Mouse (Mus musculus) liver, embryonic 14.5 days (tissue): ENCODE results near the gene Asb9. TPM values are rescaled to one million over a fixed set of nuclear protein-coding genes. Genes with fewer than 3 reads are reported as not detected.
A peak's percentile ranks its signal among the peaks of the same experiment; 100 is the strongest.

Experiments used
- ATAC-seq: fragments of 200-750 bp; cut with Nextera tagmentation; 2 replicates; pipeline ENCODE4 v1.8.0; 2017; ENCODE audit warnings: moderate number of reproducible peaks, mild to moderate bottlenecking, moderate library complexity; ENCODE audit not compliant: insufficient read depth
- DNase-seq, 3 experiments: peaks; one replicate each; pipeline ENCODE4 v3.0.0-alpha.2; 2012 to 2013; ENCODE audit warnings: low read depth in 3 of 3, low spot score in 3 of 3
- H3K27ac ChIP-seq: fragments of 300-500 bp; sonication (generic); 2 replicates; pipeline ENCODE4 v1.5.1; 2014; ENCODE audit warnings: moderate library complexity, mild to moderate bottlenecking, control low read depth, inconsistent platforms
- H3K27me3 ChIP-seq: fragments of 300-500 bp; sonication (generic); 2 replicates; pipeline ENCODE4 v1.6.1; 2014; ENCODE audit warnings: mild to moderate bottlenecking, low read length, moderate library complexity; ENCODE audit not compliant: control insufficient read depth, insufficient read depth
- H3K36me3 ChIP-seq: fragments of 300-500 bp; sonication (generic); replicated peaks from 2 replicates; pipeline ENCODE4 v1.6.1; 2014; ENCODE audit warnings: low read depth; ENCODE audit not compliant: control insufficient read depth, insufficient read depth
- H3K4me1 ChIP-seq, 2 experiments: fragments of 200-500 bp in 1 of 2; fragments of 300-500 bp in 1 of 2; sonication (generic) in 1 of 2; replicated peaks; 2 replicates each; pipeline ENCODE4 v1.6.1; 2012 to 2014; ENCODE audit warnings: antibody characterized with exemption in 1 of 2, inconsistent platforms in 1 of 2, low read length in 1 of 2; ENCODE audit not compliant: control insufficient read depth in 2 of 2, insufficient read depth in 2 of 2
- H3K4me2 ChIP-seq: fragments of 300-500 bp; sonication (generic); 2 replicates; pipeline ENCODE4 v1.6.1; 2014; ENCODE audit warnings: low read depth, mild to moderate bottlenecking, control low read depth, moderate library complexity
- H3K4me3 ChIP-seq, 2 experiments: fragments of 200-500 bp in 1 of 2; fragments of 300-500 bp in 1 of 2; sonication (generic) in 1 of 2; 2 replicates each; pipeline ENCODE4 v1.5.1; 2012 to 2014; ENCODE audit warnings: low read depth in 2 of 2, low read length in 2 of 2, mild to moderate bottlenecking in 2 of 2, control low read depth in 1 of 2, inconsistent platforms in 1 of 2, moderate library complexity in 1 of 2; ENCODE audit not compliant: insufficient read depth in 1 of 2
- H3K9ac ChIP-seq: fragments of 300-500 bp; sonication (generic); replicated peaks from 2 replicates; pipeline ENCODE4 v1.6.1; 2014; ENCODE audit warnings: mild to moderate bottlenecking, control low read depth, moderate library complexity
- H3K9me3 ChIP-seq: fragments of 300-500 bp; sonication (generic); 2 replicates; pipeline ENCODE4 v1.6.1; 2016; ENCODE audit warnings: low read length, mixed read lengths; ENCODE audit not compliant: control insufficient read depth
- CTCF ChIP-seq: IDR thresholded peaks from 2 replicates; pipeline ENCODE4 v1.5.1; 2016; ENCODE audit warnings: antibody characterized with exemption, low read depth, control low read depth
- EP300 ChIP-seq: IDR thresholded peaks from 2 replicates; pipeline ENCODE4 v1.6.1; 2016; ENCODE audit warnings: antibody characterized with exemption, low read depth
- WGBS: fragments of 180-500 bp; shearing (Covaris S2); extraction: QIAGEN DNeasy Blood & Tissue Kit; methylation state at CpG from one replicate; pipeline ENCODE4 v1.1.7; 2014; ENCODE audit not compliant: insufficient replicate concordance; 5-methylcytosine and 5-hydroxymethylcytosine counted together
- polyA plus RNA-seq, 2 experiments: library from polyadenylated mRNA; depleted of rRNA in 1 of 2; stranded (reverse) in 1 of 2; unstranded in 1 of 2; fragments of >200 nt; fragmentation: Nextera tagmentation in 1 of 2; extraction: Ambion mirVana in 1 of 2; gene quantifications; 2 replicates each; pipeline versions ENCODE4 v1.2.1 to v1.2.3; 2012 to 2014

The Asb9 gene
- polyA plus RNA-seq, 2 experiments: not detected

- TF ChIP-seq CTCF: no peak
- TF ChIP-seq EP300: no peak
- H3K4me1 ChIP-seq: no peaks in the 10 kb centered on the region
- no peak overlapping the region for H3K27ac ChIP-seq
- no peaks in the 10 kb centered on the region for H3K9me3 ChIP-seq
- no peak overlapping the region for H3K4me3 ChIP-seq
- DNase-seq: no peak
- H3K9ac ChIP-seq: no peak overlapping the region
- no peaks in the 10 kb centered on the region for H3K27me3 ChIP-seq
- H3K36me3 ChIP-seq: no peaks in the 10 kb centered on the region
- no peak for ATAC-seq
- H3K4me2 ChIP-seq: no peak overlapping the region
Observed at GRCm38 (mm10) chrX:164522138-164522537, 16.0 kb downstream of the Asb9 start.

- Histone ChIP-seq H3K4me1 (no peaks in the 10 kb centered on the region), H3K36me3 (no peaks in the 10 kb centered on the region), H3K4me3 (no peak overlapping the region), H3K9me3 (no peaks in the 10 kb centered on the region), H3K27me3 (no peaks in the 10 kb centered on the region), H3K4me2 (no peak overlapping the region), H3K27ac (no peak overlapping the region), H3K9ac (no peak overlapping the region)
- no peak for TF ChIP-seq EP300
- no peak for TF ChIP-seq CTCF
- no peak for DNase-seq
- ATAC-seq: no peak
- WGBS: 0% methylated on average over 1 of the region's 1 CpGs
Observed at GRCm38 (mm10) chrX:164526566-164526965, 20.4 kb downstream of the Asb9 start.

GRCm38 (mm10) chrX:164541436-164542317, 35.5 kb downstream of the Asb9 start:
- H3K9ac ChIP-seq: no peak overlapping the region
- 47% methylated on average over 11 of the region's 11 CpGs for WGBS

GRCm38 (mm10) chrX:164570195-164570594, 64.1 kb downstream of the Asb9 start:
- TF ChIP-seq EP300: no peak
- TF ChIP-seq CTCF: no peak
- H3K27me3 ChIP-seq: no peaks in the 10 kb centered on the region
- no peaks in the 10 kb centered on the region for H3K4me1 ChIP-seq
- ATAC-seq: no peak
- H3K4me2 ChIP-seq: no peak overlapping the region
- DNase-seq: no peak
- H3K9me3 ChIP-seq: no peaks in the 10 kb centered on the region
- no peak overlapping the region for H3K4me3 ChIP-seq
- no peaks in the 10 kb centered on the region for H3K36me3 ChIP-seq
- no peak overlapping the region for H3K9ac ChIP-seq
- no peak overlapping the region for H3K27ac ChIP-seq
- WGBS: 68% methylated on average over 1 of the region's 1 CpGs

More at GRCm38 (mm10) chrX:164541436-164542317, 35.5 kb downstream of the Asb9 start:
- Histone ChIP-seq H3K9me3 (no peaks in the 10 kb centered on the region), H3K27me3 (no peaks in the 10 kb centered on the region), H3K4me1 (no peaks in the 10 kb centered on the region), H3K4me3 (no peak overlapping the region), H3K27ac (no peak overlapping the region), H3K36me3 (no peaks in the 10 kb centered on the region), H3K4me2 (no peak overlapping the region)
- ATAC-seq (no peak), DNase-seq (no peak)
- no peak for TF ChIP-seq EP300
- TF ChIP-seq CTCF: 0 out of 2 replicates have a peak, but pooled peaks have one; percentile 4

GRCm38 (mm10) chrX:164576967-164577366, 70.8 kb downstream of the Asb9 start:
- Histone ChIP-seq H3K4me2 (no peak overlapping the region), H3K9me3 (no peaks in the 10 kb centered on the region), H3K4me1 (no peaks in the 10 kb centered on the region), H3K9ac (no peak overlapping the region), H3K27me3 (no peaks in the 10 kb centered on the region), H3K4me3 (no peak overlapping the region), H3K27ac (no peak overlapping the region), H3K36me3 (no peaks in the 10 kb centered on the region)
- TF ChIP-seq CTCF (no peak), EP300 (no peak)
- 24% methylated on average over 2 of the region's 3 CpGs for WGBS
- ATAC-seq: no peak
- DNase-seq: no peak

Other genes starting within 250 kb of the Asb9 start
- gene Bmx, start 248.1 kb upstream of the Asb9 start, polyA plus RNA-seq (2012; rRNA removed): 0.06 and 0.16 TPM in 2 replicates
- gene Bmx, start 248.1 kb upstream of the Asb9 start, polyA plus RNA-seq (2014; fragmentation: Nextera tagmentation; extraction: Ambion mirVana): 0.19 and 0.24 TPM in 2 replicates
- 3.8 and 6.8 TPM in 2 replicates for gene Pir, start 237.0 kb upstream of the Asb9 start, polyA plus RNA-seq (2012; rRNA removed)
- 20.9 and 21.6 TPM in 2 replicates for gene Pir, start 237.0 kb upstream of the Asb9 start, polyA plus RNA-seq (2014; fragmentation: Nextera tagmentation; extraction: Ambion mirVana)
- gene Vegfd, start 132.9 kb upstream of the Asb9 start, polyA plus RNA-seq (2012; rRNA removed): 0.73 and 1.0 TPM in 2 replicates
- 0.69 and 0.71 TPM in 2 replicates for gene Vegfd, start 132.9 kb upstream of the Asb9 start, polyA plus RNA-seq (2014; fragmentation: Nextera tagmentation; extraction: Ambion mirVana)
- 8.2 and 9.0 TPM in 2 replicates for gene Piga, start 86.5 kb upstream of the Asb9 start, polyA plus RNA-seq (2012; rRNA removed)
- 11.5 and 14.4 TPM in 2 replicates for gene Piga, start 86.5 kb upstream of the Asb9 start, polyA plus RNA-seq (2014; fragmentation: Nextera tagmentation; extraction: Ambion mirVana)
- 0.06 TPM in 1 of 2 replicates, not detected in the other for gene Asb11, start 69.3 kb upstream of the Asb9 start, polyA plus RNA-seq (2012; rRNA removed)
- gene Asb11, start 69.3 kb upstream of the Asb9 start, polyA plus RNA-seq (2014; fragmentation: Nextera tagmentation; extraction: Ambion mirVana): not detected in 2 replicates